Mouse (Mus musculus) kidney, postnatal 25 days (tissue): ENCODE measurements around the gene Rnf181.
A peak's percentile ranks its signal among the peaks of the same experiment; 100 is the strongest.

ENCODE experiments used
- DNase-seq, 2 experiments: peaks; one replicate each; pipeline ENCODE4 v3.0.0; 2021; ENCODE audit warnings: mixed read lengths in 2 of 2

The Rnf181 gene

GRCm38 (mm10) chr6:72323786-72324508 lies 42.8 kb downstream of the Rnf181 start:
- DNase-seq: peak in 1 of 2 experiments; percentile 17

GRCm38 (mm10) chr6:72322936-72323335 lies 43.8 kb downstream of the Rnf181 start:
- peak in 1 of 2 experiments; percentile 8 for DNase-seq

- peak; percentile 47 to 74 for DNase-seq
These were observed 47.7 kb downstream of the Rnf181 start for GRCm38 (mm10) chr6:72319019-72319418.

- DNase-seq: no peak
These were observed 48.3 kb downstream of the Rnf181 start for GRCm38 (mm10) chr6:72318440-72318839.

GRCm38 (mm10) chr6:72316044-72316443 lies 50.7 kb downstream of the Rnf181 start:
- DNase-seq: no peak

GRCm38 (mm10) chr6:72315384-72315783 lies 51.4 kb downstream of the Rnf181 start:
- no peak for DNase-seq

- DNase-seq: no peak
These were observed 53.5 kb downstream of the Rnf181 start for GRCm38 (mm10) chr6:72313124-72313867.

- no peak for DNase-seq
These were observed 54.6 kb downstream of the Rnf181 start for GRCm38 (mm10) chr6:72312198-72312597.
